Mouse (Mus musculus): ENCODE measurements around the gene Prkca. TPM values are rescaled to one million over a fixed set of nuclear protein-coding genes. Genes with fewer than 3 reads are reported as not detected.
A peak's percentile ranks its signal among the peaks of the same experiment; 100 is the strongest.

Prkca gene
- 12.4 and 13.5 TPM in 2 replicates for polyA plus RNA-seq (2014; fragmentation: Nextera tagmentation; extraction: Ambion mirVana)

DNA sequence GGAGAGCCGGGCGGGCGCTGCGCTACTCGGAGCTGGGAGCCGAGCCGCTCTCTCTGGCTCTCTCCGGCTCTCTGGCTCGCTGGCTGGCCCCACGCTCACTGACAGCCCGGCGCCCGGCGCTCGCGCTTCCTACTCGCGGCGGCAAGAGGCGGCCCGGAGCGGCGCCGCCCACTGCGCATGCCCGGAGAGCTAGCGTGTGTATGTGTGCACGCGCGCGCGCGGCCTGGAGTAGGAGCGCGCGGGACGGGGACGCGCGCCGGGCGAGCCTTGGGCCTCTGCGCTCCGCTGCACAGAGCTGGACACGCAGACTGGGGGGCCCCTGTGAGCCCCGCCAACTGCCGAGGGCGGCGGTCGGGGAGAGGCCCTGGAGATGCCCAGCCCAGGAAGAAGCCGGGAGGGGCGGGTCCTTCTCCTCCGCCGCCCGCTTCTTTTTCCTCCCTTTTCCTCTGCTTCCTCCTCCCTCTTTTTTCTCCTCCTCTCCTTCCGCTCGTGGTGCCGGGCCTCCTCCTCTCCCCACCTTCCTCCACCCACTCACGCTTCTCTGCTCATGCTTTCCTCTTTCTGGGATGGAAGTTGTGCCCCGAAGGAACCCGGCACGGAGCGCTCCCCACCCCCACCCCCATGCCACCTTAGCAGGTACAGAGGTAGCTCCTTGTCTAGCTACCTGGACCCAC is at the start of gene Prkca:
TSS of gene Prkca (minus strand) at position 140 of the 674 bp plus-strand sequence.
- peak; percentile 97 for DNase-seq (ENCODE audit: low spot score)
- no peaks in the 10 kb centered on the region for H3K36me3 ChIP-seq (ENCODE audit: control insufficient read depth, insufficient read depth, low read length)
- under 1% methylated on average over 25 of the region's 63 CpGs for WGBS

DNA sequence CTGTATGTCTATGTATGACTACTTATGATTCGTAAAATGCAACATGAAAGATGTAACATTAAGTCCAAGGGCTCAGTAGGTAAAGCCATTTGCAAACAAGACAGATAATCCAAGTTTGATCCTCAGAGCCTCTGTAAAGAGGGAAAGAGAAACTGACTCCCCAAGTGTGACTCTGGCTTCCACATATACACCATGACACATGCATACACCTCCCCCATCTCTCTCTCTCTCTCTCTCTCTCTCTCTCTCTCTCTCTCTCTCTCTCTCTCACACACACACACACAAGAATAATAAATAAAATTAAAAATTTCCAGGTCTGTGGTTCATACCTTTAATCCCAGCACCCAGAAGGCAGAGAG is 41.9 kb upstream of the Prkca start:
- Histone ChIP-seq H3K9me3 (ENCODE audit: control insufficient read depth, low read length) (no peaks in the 10 kb centered on the region), H3K27ac (replicated peaks; ENCODE audit: low read depth, low read length) (no peak overlapping the region), H3K36me3 (ENCODE audit: control insufficient read depth, insufficient read depth, low read length) (no peaks in the 10 kb centered on the region), H3K27me3 (replicated peaks; ENCODE audit: control insufficient read depth, insufficient read depth, low read length) (no peaks in the 10 kb centered on the region), H3K9ac (ENCODE audit: low read depth, low read length) (no peak overlapping the region), H3K4me2 (ENCODE audit: low read depth, low read length) (no peak overlapping the region), H3K4me1 (ENCODE audit: control insufficient read depth, insufficient read depth, low read length) (no peaks in the 10 kb centered on the region), H3K4me3 (ENCODE audit: low read depth, low read length) (no peak overlapping the region)
- 89% methylated on average over 1 of the region's 1 CpGs for WGBS
- no peak for DNase-seq (ENCODE audit: low spot score)
- ATAC-seq (ENCODE audit: low read depth), result no peak

More for the DNA sequence above, at the start of gene Prkca:
- H3K4me1 ChIP-seq (ENCODE audit: control insufficient read depth, insufficient read depth, low read length), result peaks cover 8% of the 10 kb centered on the region; the same call in 1 of the 2 replicates
- H3K4me3 ChIP-seq (ENCODE audit: low read depth, low read length), result peak within 1 kb of the TSS; percentile 69
- peak within 1 kb of the TSS; percentile 99 for H3K4me2 ChIP-seq (ENCODE audit: low read depth, low read length)
- H3K9me3 ChIP-seq (ENCODE audit: control insufficient read depth, low read length), result no peaks in the 10 kb centered on the region
- H3K27me3 ChIP-seq (replicated peaks; ENCODE audit: control insufficient read depth, insufficient read depth, low read length), result 0 out of 2 replicates have a peak, but pooled peaks cover 5% of the 10 kb centered on the region
- peak within 1 kb of the TSS; percentile 74 for H3K27ac ChIP-seq (replicated peaks; ENCODE audit: low read depth, low read length)
- peak; percentile 96 for ATAC-seq (ENCODE audit: low read depth)
- H3K9ac ChIP-seq (ENCODE audit: low read depth, low read length), result peak within 1 kb of the TSS; percentile 76

DNA sequence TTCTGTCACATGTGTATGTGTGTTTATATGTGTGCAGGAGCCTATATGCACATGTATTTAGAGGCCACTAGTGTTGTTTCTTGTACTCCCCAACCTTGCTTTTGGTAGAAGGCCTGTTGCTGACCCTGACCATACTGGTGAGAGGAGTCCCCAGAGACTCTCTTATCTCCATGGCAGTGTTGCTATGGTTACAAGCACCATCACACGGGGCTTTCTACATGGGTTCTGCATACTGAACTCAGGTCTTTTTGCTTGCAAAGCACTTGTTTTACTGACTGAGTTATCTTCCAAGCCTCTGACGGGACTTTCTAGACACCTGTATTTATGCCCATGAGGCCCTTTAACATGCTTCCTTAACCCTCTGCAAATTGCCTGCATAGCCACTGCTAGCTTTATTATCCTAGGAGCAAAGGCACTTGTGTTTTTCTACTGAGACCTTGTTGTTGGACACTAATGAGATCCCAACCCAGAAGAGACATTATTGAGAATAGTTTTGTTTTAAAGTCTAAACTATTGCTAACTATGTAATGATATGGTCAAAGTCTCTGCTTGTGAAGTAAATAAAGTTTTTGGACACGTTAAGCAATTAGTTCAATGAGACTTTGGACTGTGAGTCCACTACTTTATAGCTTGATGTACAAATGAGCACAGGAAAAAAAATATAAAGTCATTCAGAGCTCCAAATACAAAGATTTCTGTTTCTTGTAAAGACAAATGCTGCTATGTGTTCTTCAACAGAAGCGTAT is 41.4 kb upstream of the Prkca start:
- Histone ChIP-seq H3K27ac (replicated peaks; ENCODE audit: low read depth, low read length) (no peak overlapping the region), H3K4me1 (ENCODE audit: control insufficient read depth, insufficient read depth, low read length) (no peaks in the 10 kb centered on the region), H3K4me3 (ENCODE audit: low read depth, low read length) (no peak overlapping the region), H3K9me3 (ENCODE audit: control insufficient read depth, low read length) (no peaks in the 10 kb centered on the region), H3K9ac (ENCODE audit: low read depth, low read length) (no peak overlapping the region), H3K27me3 (replicated peaks; ENCODE audit: control insufficient read depth, insufficient read depth, low read length) (no peaks in the 10 kb centered on the region), H3K4me2 (ENCODE audit: low read depth, low read length) (no peak overlapping the region), H3K36me3 (ENCODE audit: control insufficient read depth, insufficient read depth, low read length) (no peaks in the 10 kb centered on the region)
- WGBS, result 72% methylated on average over 4 of the region's 4 CpGs
- ATAC-seq (ENCODE audit: low read depth) (no peak), DNase-seq (ENCODE audit: low spot score) (no peak)

DNA sequence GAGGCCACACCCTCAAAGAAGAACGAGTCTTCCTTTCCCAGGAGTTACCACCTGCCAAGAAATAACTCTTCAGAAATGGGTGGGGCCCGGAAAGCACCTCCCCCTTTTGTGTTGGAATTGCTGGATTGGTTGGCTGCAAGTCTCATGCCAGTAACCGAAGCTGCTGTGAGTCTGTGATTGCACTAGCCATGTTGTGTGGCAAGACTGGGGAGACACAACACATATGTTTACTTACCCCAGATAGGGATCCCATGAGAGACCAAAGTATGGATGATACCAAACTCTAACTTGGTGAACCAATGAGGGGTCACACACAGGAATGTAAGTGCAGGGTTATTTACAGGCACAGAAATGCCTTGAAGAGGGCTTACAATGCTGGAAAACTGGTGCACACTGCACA is 38.9 kb upstream of the Prkca start:
- H3K36me3 ChIP-seq (ENCODE audit: control insufficient read depth, insufficient read depth, low read length), result no peaks in the 10 kb centered on the region
- H3K27ac ChIP-seq (replicated peaks; ENCODE audit: low read depth, low read length), result no peak overlapping the region
- 81% methylated on average over 3 of the region's 3 CpGs for WGBS
- H3K4me2 ChIP-seq (ENCODE audit: low read depth, low read length), result no peak overlapping the region
- no peak overlapping the region for H3K9ac ChIP-seq (ENCODE audit: low read depth, low read length)
- H3K27me3 ChIP-seq (replicated peaks; ENCODE audit: control insufficient read depth, insufficient read depth, low read length), result no peaks in the 10 kb centered on the region
- no peaks in the 10 kb centered on the region for H3K9me3 ChIP-seq (ENCODE audit: control insufficient read depth, low read length)
- ATAC-seq (ENCODE audit: low read depth) (no peak), DNase-seq (ENCODE audit: low spot score) (no peak)
- H3K4me1 ChIP-seq (ENCODE audit: control insufficient read depth, insufficient read depth, low read length), result no peaks in the 10 kb centered on the region
- no peak overlapping the region for H3K4me3 ChIP-seq (ENCODE audit: low read depth, low read length)

DNA sequence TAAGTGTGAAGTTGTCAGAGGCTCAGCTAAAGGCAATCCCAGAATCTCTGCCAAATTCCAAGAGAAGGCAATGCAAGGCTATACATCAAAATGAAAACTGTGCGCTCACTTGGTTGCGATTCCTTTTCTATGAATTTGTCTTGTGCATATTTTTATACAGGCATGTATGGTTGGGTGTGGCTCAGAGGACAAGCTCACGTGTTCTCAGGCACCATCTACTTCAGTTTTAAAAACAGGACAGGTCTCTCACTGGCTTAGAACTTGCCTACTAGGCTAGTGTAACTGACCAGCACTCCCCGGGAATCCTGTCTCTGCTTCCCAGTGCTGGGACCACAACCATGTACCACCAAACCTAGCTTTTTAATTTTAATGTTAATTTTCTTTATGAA is 34.6 kb upstream of the Prkca start:
- no peak overlapping the region for H3K4me2 ChIP-seq (ENCODE audit: low read depth, low read length)
- 79% methylated on average over 4 of the region's 4 CpGs for WGBS
- H3K27me3 ChIP-seq (replicated peaks; ENCODE audit: control insufficient read depth, insufficient read depth, low read length), result no peaks in the 10 kb centered on the region

DNA sequence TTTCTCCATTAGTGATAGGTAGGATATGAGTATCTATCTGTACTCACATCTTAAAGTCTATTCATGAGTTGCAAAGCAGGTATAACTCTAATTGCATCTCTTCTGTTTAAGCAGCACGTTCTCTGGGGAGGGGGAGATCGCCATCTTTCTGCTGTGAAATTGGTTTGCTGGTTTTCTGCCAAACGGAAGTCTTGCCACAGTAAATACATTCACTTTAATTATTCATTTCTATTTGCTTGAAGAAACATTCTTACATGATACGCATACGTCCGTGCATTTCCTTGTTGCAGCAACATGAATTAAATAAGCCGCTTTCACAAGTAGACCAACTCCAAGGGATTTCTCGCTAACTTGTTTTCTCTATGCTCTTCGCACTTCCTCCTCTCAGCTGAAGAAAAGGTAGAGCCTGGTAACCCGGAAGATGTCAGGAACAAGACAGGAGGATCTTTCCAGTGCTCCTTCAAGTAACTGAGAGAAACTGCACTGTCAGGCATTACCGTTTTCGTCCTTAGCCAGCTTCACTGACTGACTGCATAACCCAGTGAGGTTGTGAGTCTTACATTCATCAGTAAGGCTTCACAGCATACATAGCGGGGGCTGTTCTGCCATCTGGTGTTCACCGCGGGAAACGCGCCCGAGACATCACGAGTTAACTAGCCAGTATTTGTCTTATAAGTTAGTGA is 34.1 kb upstream of the Prkca start:
- H3K4me3 ChIP-seq (ENCODE audit: low read depth, low read length), result no peak overlapping the region
- H3K27ac ChIP-seq (replicated peaks; ENCODE audit: low read depth, low read length), result no peak overlapping the region
- no peaks in the 10 kb centered on the region for H3K9me3 ChIP-seq (ENCODE audit: control insufficient read depth, low read length)
- peak overlapping the region; percentile 15; the same call in 1 of the 2 replicates for H3K4me2 ChIP-seq (ENCODE audit: low read depth, low read length)
- ATAC-seq (ENCODE audit: low read depth) (peak; percentile 86), DNase-seq (ENCODE audit: low spot score) (peak; percentile 89)
- 34% methylated on average over 19 of the region's 19 CpGs for WGBS
- no peaks in the 10 kb centered on the region for H3K36me3 ChIP-seq (ENCODE audit: control insufficient read depth, insufficient read depth, low read length)
- no peaks in the 10 kb centered on the region for H3K4me1 ChIP-seq (ENCODE audit: control insufficient read depth, insufficient read depth, low read length)
- H3K9ac ChIP-seq (ENCODE audit: low read depth, low read length), result no peak overlapping the region
- H3K27me3 ChIP-seq (replicated peaks; ENCODE audit: control insufficient read depth, insufficient read depth, low read length), result no peaks in the 10 kb centered on the region

More for the DNA sequence above, 34.6 kb upstream of the Prkca start:
- H3K9me3 ChIP-seq (ENCODE audit: control insufficient read depth, low read length), result no peaks in the 10 kb centered on the region
- no peak overlapping the region for H3K27ac ChIP-seq (replicated peaks; ENCODE audit: low read depth, low read length)
- H3K9ac ChIP-seq (ENCODE audit: low read depth, low read length), result no peak overlapping the region
- no peak overlapping the region for H3K4me3 ChIP-seq (ENCODE audit: low read depth, low read length)
- no peak for ATAC-seq (ENCODE audit: low read depth)
- no peaks in the 10 kb centered on the region for H3K4me1 ChIP-seq (ENCODE audit: control insufficient read depth, insufficient read depth, low read length)
- no peaks in the 10 kb centered on the region for H3K36me3 ChIP-seq (ENCODE audit: control insufficient read depth, insufficient read depth, low read length)
- DNase-seq (ENCODE audit: low spot score), result no peak

DNA sequence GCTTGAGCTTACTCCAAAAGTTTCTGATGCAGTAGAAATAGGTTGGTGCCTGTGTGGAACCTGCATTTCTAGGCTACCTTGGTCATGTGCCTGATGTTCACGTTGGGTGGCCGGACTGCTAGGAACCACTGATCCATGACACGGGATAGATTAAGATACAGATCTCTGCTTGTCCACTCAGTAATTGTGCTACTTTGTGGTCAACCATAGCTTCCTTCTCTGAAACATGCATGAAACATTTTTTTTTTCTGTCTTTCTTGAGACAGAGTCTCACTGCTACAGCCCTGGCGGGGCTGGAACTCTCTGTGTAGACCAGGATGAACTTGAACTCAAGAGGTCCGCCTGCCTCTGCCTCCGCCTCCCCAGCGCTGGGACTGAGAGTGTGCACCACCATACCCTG is 33.1 kb upstream of the Prkca start:
- no peaks in the 10 kb centered on the region for H3K9me3 ChIP-seq (ENCODE audit: control insufficient read depth, low read length)
- no peak overlapping the region for H3K4me2 ChIP-seq (ENCODE audit: low read depth, low read length)
- no peak overlapping the region for H3K9ac ChIP-seq (ENCODE audit: low read depth, low read length)
- DNase-seq (ENCODE audit: low spot score) (no peak), ATAC-seq (ENCODE audit: low read depth) (no peak)
- H3K36me3 ChIP-seq (ENCODE audit: control insufficient read depth, insufficient read depth, low read length), result no peaks in the 10 kb centered on the region
- no peaks in the 10 kb centered on the region for H3K27me3 ChIP-seq (replicated peaks; ENCODE audit: control insufficient read depth, insufficient read depth, low read length)
- WGBS, result 93% methylated on average over 7 of the region's 7 CpGs
- H3K4me3 ChIP-seq (ENCODE audit: low read depth, low read length), result no peak overlapping the region
- no peak overlapping the region for H3K27ac ChIP-seq (replicated peaks; ENCODE audit: low read depth, low read length)
- no peaks in the 10 kb centered on the region for H3K4me1 ChIP-seq (ENCODE audit: control insufficient read depth, insufficient read depth, low read length)

DNA sequence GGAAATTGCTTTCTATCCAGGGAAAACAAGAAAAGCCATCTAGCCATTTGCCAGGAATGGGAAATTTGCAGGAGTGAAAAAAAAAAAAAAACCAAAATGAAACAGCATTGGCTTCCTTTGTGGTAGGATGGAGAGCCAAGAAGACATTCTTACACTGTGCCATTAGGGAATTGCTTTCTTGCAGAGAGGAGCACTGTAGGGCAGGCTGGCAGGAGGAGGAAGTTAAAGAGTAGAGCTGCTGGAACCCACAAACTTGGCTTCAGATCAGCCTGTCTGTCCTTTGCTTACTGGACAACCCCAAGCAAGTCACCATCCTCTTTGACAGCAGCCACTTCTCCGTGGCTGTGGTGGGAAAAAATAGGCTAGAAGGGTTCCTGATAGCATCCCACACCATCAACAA is 23.3 kb upstream of the Prkca start:
- no peak for ATAC-seq (ENCODE audit: low read depth)
- 58% methylated on average over 1 of the region's 1 CpGs for WGBS

More for the DNA sequence above, 23.3 kb upstream of the Prkca start:
- H3K36me3 ChIP-seq (ENCODE audit: control insufficient read depth, insufficient read depth, low read length), result no peaks in the 10 kb centered on the region
- H3K4me2 ChIP-seq (ENCODE audit: low read depth, low read length), result no peak overlapping the region
- H3K4me1 ChIP-seq (ENCODE audit: control insufficient read depth, insufficient read depth, low read length), result 0 out of 2 replicates have a peak, but pooled peaks cover 7% of the 10 kb centered on the region
- no peaks in the 10 kb centered on the region for H3K27me3 ChIP-seq (replicated peaks; ENCODE audit: control insufficient read depth, insufficient read depth, low read length)
- no peak overlapping the region for H3K4me3 ChIP-seq (ENCODE audit: low read depth, low read length)
- H3K27ac ChIP-seq (replicated peaks; ENCODE audit: low read depth, low read length), result no peak overlapping the region
- H3K9ac ChIP-seq (ENCODE audit: low read depth, low read length), result no peak overlapping the region
- DNase-seq (ENCODE audit: low spot score), result peak; percentile 40
- no peaks in the 10 kb centered on the region for H3K9me3 ChIP-seq (ENCODE audit: control insufficient read depth, low read length)

Measured in embryonic facial prominence, embryonic 14.5 days (tissue).